Mouse (Mus musculus): ENCODE data around the gene Krtap12-1.

GRCm38 (mm10) chr10:77697133-77697532, 23.3 kb upstream of the Krtap12-1 start, which contains the start of gene Gm9508:
- TF ChIP-seq CTCF (IDR thresholded peaks at IDR 0.05; ENCODE audit: control insufficient read depth, insufficient read depth, insufficient replicate concordance, low read depth, low read length) = no peak
- no peak for TF ChIP-seq POLR2A (IDR thresholded peaks at IDR 0.05; ENCODE audit: control insufficient read depth, low read depth, low read length)
